Mouse (Mus musculus): ENCODE results near the gene Btf3.

DNA sequence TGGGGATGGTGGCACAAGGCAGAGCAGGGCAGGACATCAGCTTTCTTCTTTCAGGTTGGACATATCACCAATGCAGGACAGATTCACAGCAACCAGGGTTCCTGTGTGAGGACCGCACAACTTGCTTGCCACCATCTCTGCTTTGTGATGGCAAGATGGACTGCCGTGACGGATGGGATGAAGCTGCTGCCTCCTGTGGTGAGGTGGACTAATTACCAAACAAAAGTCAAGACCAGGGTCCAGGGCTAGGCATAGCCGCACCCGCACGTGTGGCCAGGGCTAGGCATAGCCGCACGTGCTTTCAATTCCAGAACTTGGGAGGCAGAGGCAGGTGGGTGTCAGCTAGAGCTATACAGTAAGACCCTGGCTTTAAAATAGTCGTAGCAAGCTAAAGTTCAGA, 11.5 kb downstream of the Btf3 start:
- TF ChIP-seq POLR2A (IDR thresholded peaks at IDR 0.05; ENCODE audit: borderline replicate concordance, extremely low read depth, low read depth, low read length) (no peak), CTCF (IDR thresholded peaks at IDR 0.05; ENCODE audit: insufficient read depth, low read length) (no peak)
